17 mouse cellular contexts compared by ENCODE assay signal in the genomic region with DNA sequence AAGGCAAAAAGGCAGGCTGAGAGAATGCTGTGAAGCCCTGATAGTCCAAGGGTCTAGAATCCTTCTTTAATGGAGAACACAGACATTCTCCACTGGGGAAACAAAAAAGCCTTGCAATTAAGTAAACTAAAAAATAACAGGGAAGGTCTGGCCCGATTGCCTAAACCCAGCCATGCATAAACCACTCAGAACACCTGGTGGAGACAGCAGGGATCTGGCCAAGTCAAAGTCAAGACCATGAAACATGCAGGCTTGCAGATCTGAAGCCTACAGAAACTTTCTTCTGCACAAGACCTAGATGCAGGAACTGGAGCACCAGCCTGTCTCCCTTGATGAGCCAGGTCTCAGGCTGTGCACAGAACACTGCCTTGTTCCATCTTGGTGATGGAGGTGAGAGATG. TPM values are rescaled to one million over a fixed set of nuclear protein-coding genes. Genes with fewer than 3 reads are reported as not detected.
"Had no signal": no experiment of that assay in that cellular context is flagged by ENCODE, and none has a peak within 500 bp of the region (broad histone marks: within the 10 kb centered on the region; RNA-seq: fewer than 3 reads in every experiment).

No protein-coding gene starts in this region.

- H3K4me1 ChIP-seq: lung, embryonic 15.5 days; midbrain, embryonic 15.5 days; neural tube, embryonic 12.5 days had no signal

- ATAC-seq: lung, postnatal 0 days; midbrain, embryonic 13.5 days; midbrain, embryonic 15.5 days had no signal

- DNase-seq: lung, adult 2 months; lung, postnatal 14 days; lung, postnatal 36 days; right cerebral cortex, postnatal 14 days; thymus, adult 18-20 months; thymus, postnatal 14 days; thymus, postnatal 36 days had no signal

- H3K27ac ChIP-seq: lung, embryonic 15.5 days; macrophage; midbrain, embryonic 13.5 days; midbrain, embryonic 15.5 days; neural tube, embryonic 12.5 days had no signal

- H3K4me3 ChIP-seq: lung, embryonic 15.5 days; megakaryocyte, embryonic 14.5 days; midbrain, embryonic 13.5 days; midbrain, embryonic 15.5 days; neural tube, embryonic 12.5 days had no signal

- H3K27me3 ChIP-seq: lung, embryonic 15.5 days; megakaryocyte, embryonic 14.5 days; midbrain, embryonic 13.5 days; midbrain, embryonic 15.5 days; neural tube, embryonic 12.5 days had no signal

RNA-seq across cellular contexts. Expression of gene Grin2a, which starts 36.0 kb away (rescaled TPM):
- total RNA-seq: megakaryocyte progenitor cell, adult 5-6 weeks; monocyte, adult 5-6 weeks had no signal
- polyA plus RNA-seq: macrophage; thymus, postnatal 0 days had no signal
